Mouse (Mus musculus): ENCODE measurements around the gene Kcnk18. TPM values are rescaled to one million over a fixed set of nuclear protein-coding genes. Genes with fewer than 3 reads are reported as not detected.
A peak's percentile ranks its signal among the peaks of the same experiment; 100 is the strongest.

Gene Kcnk18
- polyA plus RNA-seq, 1 experiment from 2014 or later: not detected

- no peaks in the 10 kb centered on the region; the same call in 1 of the 2 replicates for H3K4me1 ChIP-seq
- H3K9me3 ChIP-seq (replicated peaks): no peaks in the 10 kb centered on the region
- no peaks in the 10 kb centered on the region for H3K36me3 ChIP-seq
- H3K27ac ChIP-seq: no peak overlapping the region
- no peak overlapping the region for H3K4me3 ChIP-seq
- 70% methylated on average over 3 of the region's 3 CpGs for WGBS
- peaks cover 3% of the 10 kb centered on the region for H3K27me3 ChIP-seq (ENCODE audit: low read depth, poor library complexity, severe bottlenecking)
- DNase-seq (ENCODE audit: low spot score): no peak
Observed at GRCm38 (mm10) chr19:59238630-59239029, 19.6 kb downstream of the Kcnk18 start.

GRCm38 (mm10) chr19:59239124-59239817 lies 20.3 kb downstream of the Kcnk18 start:
- peak; percentile 94 for DNase-seq (ENCODE audit: low spot score)
- Histone ChIP-seq H3K27ac (no peak overlapping the region), H3K9me3 (replicated peaks) (no peaks in the 10 kb centered on the region), H3K27me3 (ENCODE audit: low read depth, poor library complexity, severe bottlenecking) (peaks cover 3% of the 10 kb centered on the region), H3K36me3 (no peaks in the 10 kb centered on the region), H3K4me1 (no peaks in the 10 kb centered on the region; the same call in 1 of the 2 replicates), H3K4me3 (no peak overlapping the region)
- WGBS: 30% methylated on average over 17 of the region's 17 CpGs

- WGBS: 89% methylated on average over 4 of the region's 4 CpGs
- no peaks in the 10 kb centered on the region for H3K36me3 ChIP-seq
- H3K9me3 ChIP-seq (replicated peaks): no peaks in the 10 kb centered on the region
- H3K27ac ChIP-seq: no peak overlapping the region
- no peak overlapping the region for H3K4me3 ChIP-seq
- H3K27me3 ChIP-seq (ENCODE audit: low read depth, poor library complexity, severe bottlenecking): peaks cover 3% of the 10 kb centered on the region
- H3K4me1 ChIP-seq: no peaks in the 10 kb centered on the region; the same call in 1 of the 2 replicates
- DNase-seq (ENCODE audit: low spot score): no peak
Observed at GRCm38 (mm10) chr19:59241987-59242386, 23.0 kb downstream of the Kcnk18 start.

- H3K27me3 ChIP-seq (ENCODE audit: low read depth, poor library complexity, severe bottlenecking): peaks cover 4% of the 10 kb centered on the region
- H3K4me1 ChIP-seq: no peaks in the 10 kb centered on the region; the same call in 1 of the 2 replicates
- 85% methylated on average over 2 of the region's 2 CpGs for WGBS
- H3K9me3 ChIP-seq (replicated peaks): no peaks in the 10 kb centered on the region
- DNase-seq (ENCODE audit: low spot score): no peak
- no peak overlapping the region for H3K4me3 ChIP-seq
- no peak overlapping the region for H3K27ac ChIP-seq
- no peaks in the 10 kb centered on the region for H3K36me3 ChIP-seq
Observed at GRCm38 (mm10) chr19:59243057-59243456, 24.0 kb downstream of the Kcnk18 start.

- no peak overlapping the region for H3K27ac ChIP-seq
- no peak overlapping the region for H3K4me3 ChIP-seq
- 88% methylated on average over 4 of the region's 4 CpGs for WGBS
- no peaks in the 10 kb centered on the region for H3K9me3 ChIP-seq (replicated peaks)
- H3K27me3 ChIP-seq (ENCODE audit: low read depth, poor library complexity, severe bottlenecking): peaks cover 6% of the 10 kb centered on the region; the same call in 1 of the 2 replicates
- no peaks in the 10 kb centered on the region for H3K36me3 ChIP-seq
- no peak for DNase-seq (ENCODE audit: low spot score)
- peaks cover 5% of the 10 kb centered on the region; the same call in 1 of the 2 replicates for H3K4me1 ChIP-seq
Observed at GRCm38 (mm10) chr19:59248144-59248543, 29.1 kb downstream of the Kcnk18 start.

- Histone ChIP-seq H3K9me3 (replicated peaks) (no peaks in the 10 kb centered on the region), H3K27ac (no peak overlapping the region), H3K36me3 (no peaks in the 10 kb centered on the region), H3K4me1 (peaks cover 5% of the 10 kb centered on the region; the same call in 1 of the 2 replicates), H3K4me3 (no peak overlapping the region), H3K27me3 (ENCODE audit: low read depth, poor library complexity, severe bottlenecking) (peaks cover 6% of the 10 kb centered on the region; the same call in 1 of the 2 replicates)
- no peak for DNase-seq (ENCODE audit: low spot score)
- WGBS: 77% methylated on average over 11 of the region's 11 CpGs
Observed at GRCm38 (mm10) chr19:59248553-59249286, 29.7 kb downstream of the Kcnk18 start.

GRCm38 (mm10) chr19:59252651-59253050 lies 33.6 kb downstream of the Kcnk18 start:
- DNase-seq (ENCODE audit: low spot score): no peak
- Histone ChIP-seq H3K9me3 (replicated peaks) (no peaks in the 10 kb centered on the region), H3K27me3 (ENCODE audit: low read depth, poor library complexity, severe bottlenecking) (peaks cover 6% of the 10 kb centered on the region; the same call in 1 of the 2 replicates), H3K27ac (no peak overlapping the region), H3K4me1 (peaks cover 5% of the 10 kb centered on the region; the same call in 1 of the 2 replicates), H3K36me3 (no peaks in the 10 kb centered on the region), H3K4me3 (no peak overlapping the region)
- WGBS: 83% methylated on average over 2 of the region's 2 CpGs

GRCm38 (mm10) chr19:59259633-59260032 lies 40.6 kb downstream of the Kcnk18 start:
- Histone ChIP-seq H3K27me3 (ENCODE audit: low read depth, poor library complexity, severe bottlenecking) (peaks cover 46% of the 10 kb centered on the region), H3K4me1 (peaks cover 23% of the 10 kb centered on the region), H3K4me3 (no peak overlapping the region), H3K9me3 (replicated peaks) (no peaks in the 10 kb centered on the region), H3K27ac (no peak overlapping the region), H3K36me3 (no peaks in the 10 kb centered on the region)
- DNase-seq (ENCODE audit: low spot score): no peak
- 34% methylated on average over 5 of the region's 5 CpGs for WGBS

GRCm38 (mm10) chr19:59260718-59261442 lies 41.9 kb downstream of the Kcnk18 start, which contains the start of gene Slc18a2:
TSS of gene Slc18a2 (plus strand) at chr19:59260896.
- DNase-seq (ENCODE audit: low spot score): peak; percentile 70
- H3K4me3 ChIP-seq: peak within 1 kb of the TSS; percentile 59
- peaks cover 23% of the 10 kb centered on the region for H3K4me1 ChIP-seq
- no peaks in the 10 kb centered on the region for H3K36me3 ChIP-seq
- H3K27me3 ChIP-seq (ENCODE audit: low read depth, poor library complexity, severe bottlenecking): peaks cover 51% of the 10 kb centered on the region
- no peaks in the 10 kb centered on the region for H3K9me3 ChIP-seq (replicated peaks)
- under 1% methylated on average over 55 of the region's 55 CpGs for WGBS
- peak within 1 kb of the TSS; percentile 59 for H3K27ac ChIP-seq

DNA sequence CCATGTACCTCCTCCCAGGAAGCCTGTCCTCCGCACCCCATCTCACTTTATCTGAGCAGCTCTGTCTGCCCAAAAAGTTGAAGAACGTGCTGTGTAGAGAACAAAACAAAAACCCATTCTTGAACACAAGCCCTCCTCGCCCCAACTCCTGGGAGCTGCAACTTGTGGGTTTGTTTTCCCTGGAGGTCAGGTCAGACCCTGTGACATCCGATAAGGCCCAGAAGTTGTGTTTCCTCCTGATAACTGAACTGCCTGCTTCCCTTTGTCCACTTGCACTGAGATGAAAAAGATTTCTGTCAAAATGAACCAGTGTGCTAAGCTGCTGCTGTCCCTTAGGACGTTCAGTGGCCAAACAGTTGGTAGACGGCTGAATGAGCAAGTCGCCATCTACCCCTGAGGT lies 42.6 kb downstream of the Kcnk18 start:
- Histone ChIP-seq H3K27ac (peak overlapping the region; percentile 59), H3K27me3 (ENCODE audit: low read depth, poor library complexity, severe bottlenecking) (peaks cover 51% of the 10 kb centered on the region), H3K36me3 (no peaks in the 10 kb centered on the region), H3K4me3 (peak overlapping the region; percentile 59), H3K9me3 (replicated peaks) (no peaks in the 10 kb centered on the region), H3K4me1 (peaks cover 23% of the 10 kb centered on the region)
- DNase-seq (ENCODE audit: low spot score): no peak
- WGBS: 46% methylated on average over 7 of the region's 7 CpGs

GRCm38 (mm10) chr19:59263171-59263570 lies 44.2 kb downstream of the Kcnk18 start:
- Histone ChIP-seq H3K27ac (no peak overlapping the region), H3K9me3 (replicated peaks) (no peaks in the 10 kb centered on the region), H3K4me1 (peaks cover 34% of the 10 kb centered on the region), H3K36me3 (no peaks in the 10 kb centered on the region), H3K4me3 (no peak overlapping the region), H3K27me3 (ENCODE audit: low read depth, poor library complexity, severe bottlenecking) (peaks cover 51% of the 10 kb centered on the region)
- WGBS: 88% methylated on average over 9 of the region's 9 CpGs
- no peak for DNase-seq (ENCODE audit: low spot score)

DNA sequence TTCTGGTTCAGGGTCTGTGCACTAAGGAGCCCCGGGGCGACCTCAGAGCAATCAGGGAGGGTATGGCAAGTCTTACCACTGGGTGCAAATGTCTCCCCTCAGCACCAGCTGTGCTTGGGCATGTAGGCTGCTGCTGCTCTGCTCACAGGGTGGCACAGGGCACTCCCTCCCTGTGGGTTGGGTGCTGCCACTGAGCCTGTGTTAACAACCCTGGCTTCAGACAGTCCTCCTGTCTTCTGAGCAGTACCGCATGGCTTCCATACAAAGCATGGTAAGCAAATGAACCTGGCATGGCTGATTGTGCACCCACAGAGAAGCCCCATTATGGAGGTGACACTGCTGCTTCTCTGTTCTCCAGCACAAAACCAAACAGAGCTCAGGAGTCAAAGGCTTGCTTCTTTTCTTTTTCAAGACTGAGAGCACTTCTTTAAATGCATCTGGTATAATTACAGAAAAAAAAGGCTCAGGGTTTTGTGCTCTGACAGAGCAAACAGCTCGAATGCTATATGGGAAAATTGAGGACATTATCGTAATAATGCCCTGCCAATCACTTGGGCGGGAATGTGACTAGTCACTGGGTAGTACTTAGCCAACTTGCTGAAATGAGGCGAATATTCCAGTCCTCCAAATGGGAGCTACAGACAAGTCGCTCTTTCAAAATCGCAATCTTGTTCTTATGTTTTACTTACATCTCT lies 46.0 kb downstream of the Kcnk18 start:
- no peak for DNase-seq (ENCODE audit: low spot score)
- Histone ChIP-seq H3K4me3 (no peak overlapping the region), H3K27ac (no peak overlapping the region), H3K4me1 (peaks cover 26% of the 10 kb centered on the region), H3K36me3 (no peaks in the 10 kb centered on the region), H3K9me3 (replicated peaks) (no peaks in the 10 kb centered on the region), H3K27me3 (ENCODE audit: low read depth, poor library complexity, severe bottlenecking) (peaks cover 46% of the 10 kb centered on the region)
- 86% methylated on average over 9 of the region's 9 CpGs for WGBS

Data from limb, embryonic 10.5 days (tissue).